Mouse (Mus musculus): Measurements from ENCODE around the gene Lamp1.
A peak's percentile ranks its signal among the peaks of the same experiment; 100 is the strongest.

The Lamp1 gene

DNA sequence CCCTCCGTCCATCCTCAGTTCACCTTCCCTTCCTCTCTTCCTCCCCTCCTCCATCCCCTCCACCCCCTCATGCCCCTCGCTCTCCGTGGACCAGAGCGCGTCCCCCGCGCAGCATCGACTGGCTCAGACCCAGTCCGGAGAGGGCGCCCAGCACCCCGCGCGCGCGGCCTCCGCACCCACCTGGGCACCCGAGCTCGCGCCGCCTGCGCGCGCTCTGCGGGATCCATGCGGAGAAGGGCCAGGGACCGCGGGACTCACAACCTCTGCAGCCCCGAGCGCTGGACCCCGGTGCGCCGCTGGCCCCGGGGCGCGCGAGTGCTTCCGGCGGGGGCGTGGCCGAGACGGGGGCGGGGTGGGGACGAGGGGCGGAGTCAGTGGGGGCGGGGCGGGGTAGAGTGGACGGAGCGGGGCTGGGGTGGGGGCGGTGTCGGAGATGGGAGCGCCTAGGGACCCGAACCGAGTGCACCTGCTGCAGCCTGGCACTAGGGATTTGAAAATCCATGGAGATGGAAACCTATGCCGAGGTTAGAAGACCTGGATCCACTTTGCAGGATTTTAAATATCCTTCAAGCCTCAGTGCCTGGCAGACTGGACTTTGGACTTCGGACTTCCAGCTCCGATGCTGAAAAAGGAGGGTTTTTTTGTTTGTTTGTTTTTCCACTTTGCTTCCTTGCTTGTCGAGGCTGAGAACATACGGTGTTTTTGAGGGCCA lies 41.5 kb downstream of the Lamp1 start, which contains the start of gene Grtp1:
Gene Grtp1 (minus strand): TSS at position 320 of the 712 bp plus-strand sequence.
- peak; percentile 41 for DNase-seq (ENCODE audit: low read depth)

DNA sequence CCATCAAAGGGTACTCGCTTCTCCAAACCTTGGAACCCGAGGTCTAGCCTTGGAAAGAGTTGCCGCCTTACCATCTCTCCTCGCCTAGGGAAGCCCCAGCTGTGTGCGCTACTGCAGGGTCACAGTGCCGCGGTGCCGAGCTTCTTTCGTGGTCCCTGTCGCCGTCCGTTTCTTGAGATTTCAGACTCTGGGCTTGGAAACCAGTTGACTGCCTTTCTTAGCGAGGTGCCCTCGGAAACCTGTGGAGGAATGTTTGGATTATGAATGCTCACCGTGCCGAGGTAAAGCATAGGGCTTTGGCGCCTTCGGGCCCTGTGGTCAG lies 42.0 kb downstream of the Lamp1 start:
- no peak for DNase-seq (ENCODE audit: low read depth)

DNA sequence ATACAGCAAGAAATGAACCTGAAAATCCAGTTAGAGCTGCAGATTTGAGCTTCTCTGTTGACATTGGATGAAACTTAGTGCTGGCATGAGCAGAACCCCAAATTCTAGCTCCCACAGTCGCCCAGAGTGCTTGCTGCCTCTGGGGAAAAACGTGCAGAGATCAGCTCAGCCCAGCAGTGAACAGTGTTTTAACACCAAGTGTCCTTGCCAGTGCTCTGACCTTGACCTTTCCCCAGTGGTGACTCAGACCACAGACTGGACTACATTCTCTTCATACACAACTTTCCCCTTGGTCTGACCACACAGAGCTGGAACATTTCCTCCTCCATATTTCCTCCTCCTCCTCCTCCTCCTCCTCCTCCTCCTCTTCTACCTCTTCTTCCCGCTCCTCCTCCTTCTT lies 43.1 kb downstream of the Lamp1 start:
- DNase-seq (ENCODE audit: low read depth), result no peak

DNA sequence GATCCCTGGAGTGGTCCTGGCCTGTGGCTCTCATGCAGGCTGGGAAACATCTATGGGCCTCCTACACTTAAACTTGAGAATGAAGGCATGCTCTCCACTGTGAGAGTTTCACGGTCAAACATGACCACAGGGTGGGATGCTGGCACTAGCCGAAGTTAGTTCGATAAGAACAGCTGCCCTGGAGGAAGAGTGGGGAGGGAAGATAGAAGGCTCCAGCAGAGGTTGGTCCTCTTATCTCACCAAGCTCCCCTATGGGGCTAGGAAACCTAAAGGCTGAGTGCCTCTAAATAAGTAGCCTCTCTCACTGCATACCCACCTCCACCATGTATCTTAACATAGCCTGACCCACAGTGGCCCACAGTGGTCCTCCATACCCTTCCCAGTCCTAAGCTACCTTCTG lies 43.8 kb downstream of the Lamp1 start:
- DNase-seq (ENCODE audit: low read depth), result no peak

DNA sequence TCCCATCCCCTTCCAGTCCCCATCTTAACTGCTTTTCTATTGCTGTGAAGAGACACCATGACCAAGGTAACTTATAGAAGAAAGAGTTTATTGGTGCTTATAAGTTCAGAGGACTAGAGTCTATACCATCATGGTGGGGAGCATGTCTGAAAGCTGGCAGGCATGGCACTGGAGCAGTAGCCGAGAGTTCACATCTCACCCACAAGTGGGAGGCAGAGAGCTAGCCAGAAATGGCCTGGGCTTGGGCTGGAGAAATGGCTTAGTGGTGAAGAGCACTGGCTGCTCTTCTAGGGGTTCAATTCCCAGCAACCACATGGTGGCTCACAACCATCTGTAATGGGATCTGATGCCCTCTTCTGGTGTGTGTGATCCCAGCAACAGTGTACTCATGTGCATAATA lies 44.5 kb downstream of the Lamp1 start:
- DNase-seq (ENCODE audit: low read depth), result peak; percentile 51

DNA sequence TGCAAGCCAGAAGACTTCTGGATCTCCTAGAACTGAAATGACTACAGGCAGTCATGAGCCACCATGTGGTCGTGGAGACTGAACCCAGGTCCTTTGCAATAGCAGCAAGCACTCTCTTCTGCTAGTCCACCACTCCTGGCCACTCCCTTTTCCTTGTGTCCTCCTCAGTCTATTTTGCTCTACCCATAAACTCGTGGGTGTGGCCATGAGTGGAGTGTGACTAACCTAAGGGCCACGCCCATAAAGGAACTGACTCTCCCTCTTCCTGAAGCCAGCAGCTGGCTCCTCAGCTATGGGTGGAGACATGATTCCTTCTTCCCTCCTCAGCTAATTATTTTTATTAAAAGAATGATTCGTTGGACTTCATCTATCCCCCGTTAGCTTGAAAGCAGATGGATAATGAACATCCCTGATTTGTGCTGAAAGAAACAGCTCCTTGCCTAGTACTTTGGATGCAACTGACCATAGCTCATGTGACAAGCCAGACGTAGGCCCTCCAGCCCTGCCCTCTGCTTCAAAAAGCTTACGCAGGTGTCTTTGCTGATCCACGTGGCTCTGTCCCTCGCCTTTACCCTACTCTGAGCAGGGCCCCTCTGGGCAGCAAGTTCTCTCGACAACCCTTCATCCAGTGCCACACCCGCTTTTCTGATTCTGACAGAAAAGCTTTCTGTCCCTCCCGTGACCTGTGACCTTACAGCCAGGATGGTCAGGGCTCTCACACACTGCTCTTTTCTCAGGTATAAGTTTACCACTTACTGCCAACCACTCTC lies 45.6 kb downstream of the Lamp1 start:
- DNase-seq (ENCODE audit: low read depth), result no peak

DNA sequence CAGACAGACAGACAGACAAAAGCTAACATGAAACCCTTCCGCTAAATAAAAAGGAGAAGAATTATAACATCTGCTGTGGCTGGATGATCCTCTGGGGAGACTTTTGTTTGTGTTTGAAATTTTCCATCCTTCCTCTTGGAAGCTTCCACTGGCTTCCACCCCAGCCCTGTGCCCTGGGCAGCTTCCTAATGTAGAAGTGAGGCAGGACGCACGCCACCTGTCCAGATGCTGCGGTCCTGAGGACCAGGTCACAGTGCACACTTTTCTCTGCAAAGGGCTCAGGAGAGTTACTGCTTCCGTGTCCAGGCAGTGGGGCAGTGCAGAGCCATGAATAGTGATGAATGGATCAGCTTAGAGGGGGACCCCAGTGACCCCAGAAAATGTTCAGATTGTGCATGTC lies 46.4 kb downstream of the Lamp1 start:
- DNase-seq (ENCODE audit: low read depth), result no peak

DNA sequence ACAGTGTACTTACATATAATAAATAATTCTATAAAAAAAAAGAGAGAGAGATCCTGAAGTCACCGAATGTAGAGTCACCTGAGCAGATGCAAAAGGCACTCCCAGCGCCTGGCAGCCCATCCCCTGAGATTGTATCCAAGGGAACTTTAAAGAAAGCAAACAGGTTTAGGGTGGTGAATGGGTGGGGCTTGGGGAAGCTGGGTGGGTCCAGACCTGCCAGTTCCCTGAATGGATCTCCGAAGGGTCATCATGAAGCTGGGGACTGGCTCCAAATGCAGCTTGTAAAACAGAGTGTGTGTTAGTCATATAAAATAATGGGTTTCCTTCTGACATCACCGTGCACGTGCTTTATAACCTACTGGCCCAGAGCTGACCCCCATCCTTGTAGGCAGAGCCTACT lies 47.3 kb downstream of the Lamp1 start:
- DNase-seq (ENCODE audit: low read depth), result no peak

DNA sequence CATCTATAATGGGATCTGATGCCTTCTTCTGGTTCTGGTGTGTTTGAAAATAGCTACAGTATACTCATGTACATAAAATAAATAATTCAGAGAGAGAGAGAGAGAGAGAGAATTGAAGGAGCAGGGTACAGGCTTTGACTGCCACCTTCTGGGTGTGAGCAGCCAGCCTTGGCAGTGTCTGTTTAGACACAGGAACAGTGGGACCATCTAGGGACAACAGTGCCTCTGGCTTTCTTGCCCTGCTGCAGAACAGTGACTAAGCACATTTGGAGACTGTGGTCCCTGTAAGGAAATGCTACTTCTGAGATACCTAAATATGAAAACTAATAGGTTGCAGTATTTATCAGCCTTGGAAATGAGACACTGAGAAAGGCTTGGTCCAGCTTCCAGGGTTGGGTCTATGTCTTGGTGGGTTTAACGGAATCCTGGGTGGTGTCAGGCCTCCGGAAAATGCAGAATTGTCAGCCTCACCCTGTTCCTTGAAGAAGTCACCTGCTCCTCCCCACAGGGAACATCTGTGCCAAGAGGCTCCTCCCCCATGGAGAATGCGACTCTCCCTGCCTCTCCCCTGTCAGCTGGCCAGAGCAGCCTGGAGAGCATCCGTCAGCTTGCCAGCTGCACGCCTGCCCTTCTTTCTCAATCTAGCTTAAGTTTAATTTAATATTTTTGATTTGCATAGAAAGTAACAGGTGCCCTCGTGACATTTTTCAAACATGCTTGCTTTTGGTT lies 49.8 kb downstream of the Lamp1 start:
- DNase-seq (ENCODE audit: low read depth), result no peak

DNA sequence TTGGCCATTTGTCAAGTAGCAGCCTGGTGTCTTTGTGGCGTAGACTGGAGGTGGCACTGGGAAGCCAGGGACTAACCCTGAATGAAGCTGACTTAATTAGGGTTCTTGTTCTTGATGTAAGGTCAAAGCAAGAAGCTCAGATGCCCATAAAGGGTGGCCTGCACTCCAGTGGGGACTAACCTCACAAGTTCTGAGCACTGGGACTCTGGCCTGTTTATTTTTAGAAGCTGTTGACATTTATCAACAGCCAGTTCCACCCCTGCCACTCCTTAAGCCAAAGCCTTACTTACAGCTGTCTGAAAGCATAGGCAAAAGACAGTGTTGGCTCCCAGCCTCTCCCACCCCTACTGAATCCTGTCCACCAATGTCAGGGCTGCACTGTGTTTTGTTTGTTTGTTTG lies 50.8 kb downstream of the Lamp1 start:
- no peak for DNase-seq (ENCODE audit: low read depth)

DNA sequence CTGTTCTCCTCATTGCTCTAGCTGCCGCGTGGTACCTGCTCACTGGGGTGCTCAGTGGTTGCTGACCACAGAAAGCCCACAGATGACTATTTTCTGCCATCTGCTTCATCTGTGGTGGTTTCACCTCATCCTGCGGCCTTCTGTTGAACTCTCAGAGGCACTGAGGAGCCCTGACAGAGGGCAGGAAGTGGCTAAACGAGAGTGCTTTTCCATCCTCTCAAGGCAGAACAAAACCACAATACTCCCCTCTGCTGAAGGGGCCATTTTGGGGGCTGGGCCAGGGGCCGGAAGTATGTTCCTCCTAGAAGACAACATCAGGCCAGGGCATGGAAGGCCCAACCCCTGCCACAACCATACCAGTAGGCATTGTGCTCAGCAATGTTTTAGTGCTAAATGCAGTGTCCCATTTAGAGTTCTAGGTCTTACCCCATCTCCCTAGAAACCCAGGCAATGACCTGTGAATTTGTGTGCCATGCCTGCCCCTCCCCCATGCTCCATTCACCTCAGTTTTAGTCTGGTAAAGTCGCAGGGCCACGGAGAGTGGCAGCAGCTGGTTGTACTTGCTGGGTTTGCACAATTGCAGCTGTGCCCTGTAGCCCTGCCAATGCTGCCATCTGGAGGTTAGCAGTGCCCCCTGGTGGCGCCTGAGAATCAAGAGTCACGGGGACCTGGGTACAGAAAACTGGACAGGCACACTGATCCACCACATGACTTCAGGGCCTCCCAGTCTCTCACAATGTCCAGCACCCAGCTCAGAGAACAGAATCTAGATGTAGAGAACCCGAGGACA lies 54.7 kb downstream of the Lamp1 start:
- DNase-seq (ENCODE audit: low read depth), result peak; percentile 92

DNA sequence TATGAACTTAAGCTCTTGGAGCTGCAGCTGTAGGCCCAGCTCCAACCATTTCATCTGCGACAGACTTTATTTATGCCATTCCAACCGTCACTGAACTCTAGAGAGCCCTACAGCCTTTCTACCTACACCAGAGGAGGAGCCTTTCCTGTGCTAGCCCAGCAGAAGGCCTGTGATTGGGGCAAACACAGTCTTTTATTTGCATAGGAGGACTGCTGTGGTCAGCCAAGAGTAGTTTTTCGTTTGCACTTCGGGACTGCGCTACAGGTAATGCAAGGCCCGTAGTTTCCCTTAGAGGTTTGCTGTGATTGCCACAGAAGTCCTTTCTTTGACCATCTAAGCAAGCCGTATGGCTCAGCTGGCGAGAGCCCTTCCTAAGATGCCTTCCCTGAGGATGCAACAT lies 57.4 kb downstream of the Lamp1 start:
- no peak for DNase-seq (ENCODE audit: low read depth)

DNA sequence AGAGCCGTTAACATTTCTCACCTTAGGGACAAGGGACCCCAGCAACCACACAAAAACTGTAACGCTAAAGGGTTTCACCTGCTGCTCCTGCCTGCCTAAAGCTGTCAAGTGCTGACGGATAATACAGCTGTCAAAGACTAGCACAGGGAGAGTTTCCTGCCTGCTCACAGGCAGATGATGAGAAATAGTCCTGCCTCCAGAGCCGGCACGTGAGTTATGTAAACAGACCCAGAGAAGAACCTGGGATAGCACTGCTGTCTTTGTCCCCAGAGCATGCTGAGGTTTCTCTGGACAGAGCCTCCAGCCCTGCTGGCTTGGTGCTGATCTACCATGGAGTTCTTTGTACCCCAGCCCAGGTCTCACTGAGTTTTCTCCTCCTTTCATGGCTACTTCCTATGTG lies 58.1 kb downstream of the Lamp1 start:
- no peak for DNase-seq (ENCODE audit: low read depth)

DNA sequence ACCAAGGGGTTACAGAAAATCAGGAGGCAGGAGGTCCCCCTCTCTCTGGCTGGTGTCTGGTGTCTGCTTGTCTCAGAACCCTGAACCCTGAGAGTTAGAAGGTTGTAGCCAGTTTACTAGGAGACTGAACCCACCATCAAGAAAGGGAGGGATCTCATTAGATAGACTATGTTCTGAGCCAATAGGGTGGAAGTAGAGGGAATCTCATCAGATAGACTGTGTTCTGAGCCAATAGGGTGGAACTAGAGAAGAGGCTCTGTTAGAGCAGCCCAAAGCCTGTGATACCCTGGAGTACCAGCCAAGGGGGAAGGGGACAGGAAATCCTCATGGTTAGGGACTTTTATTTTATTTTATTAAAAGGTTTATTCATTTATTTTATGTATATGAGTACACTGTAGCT lies 59.0 kb downstream of the Lamp1 start:
- DNase-seq (ENCODE audit: low read depth), result no peak

DNA sequence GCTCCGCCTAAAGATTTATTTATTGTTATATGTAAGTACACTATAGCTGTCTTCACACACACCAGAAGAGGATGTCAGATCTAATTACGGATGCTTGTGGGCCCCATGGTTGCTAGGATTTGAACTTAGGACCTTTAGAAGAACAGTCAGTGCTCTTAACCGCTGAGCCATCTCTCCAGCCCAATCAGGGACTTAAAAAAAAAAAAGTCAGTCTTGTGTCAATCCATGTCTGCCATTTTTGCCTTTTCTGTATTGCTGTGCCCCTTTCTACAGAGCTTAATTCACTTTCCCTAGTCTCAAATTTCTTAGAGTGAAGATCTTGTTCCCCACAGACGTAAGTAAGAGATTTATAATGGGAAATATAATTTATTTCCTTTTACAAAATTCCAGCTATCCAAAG lies 59.5 kb downstream of the Lamp1 start:
- DNase-seq (ENCODE audit: low read depth), result no peak

DNA sequence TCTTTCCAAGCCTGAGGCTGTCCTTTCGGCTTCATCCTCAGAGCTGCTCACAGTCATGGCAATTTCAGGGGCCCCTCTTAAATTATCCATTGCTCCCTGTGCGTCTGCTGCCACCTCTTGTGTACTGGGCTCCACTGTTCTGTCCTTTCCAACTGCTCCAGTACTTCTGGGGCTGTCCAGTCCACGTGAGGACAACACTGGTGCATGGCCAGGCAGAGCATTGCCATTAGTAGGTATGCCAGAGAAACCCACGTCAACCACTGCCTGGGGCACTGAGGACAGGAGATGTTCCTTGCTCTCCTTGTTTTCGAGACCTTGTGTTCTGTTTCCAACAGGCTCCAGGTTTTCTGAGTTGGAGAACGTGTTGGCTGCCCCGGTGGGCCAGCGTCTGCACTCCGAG lies 65.5 kb downstream of the Lamp1 start:
- DNase-seq (ENCODE audit: low read depth), result no peak
